Mouse (Mus musculus) kidney, postnatal 10 days (tissue): ENCODE results near the gene Mast4.

ENCODE experiments used
- DNase-seq: peaks from one replicate; pipeline ENCODE4 v3.0.0; 2021; ENCODE audit warnings: mixed read lengths

Gene Mast4

DNA sequence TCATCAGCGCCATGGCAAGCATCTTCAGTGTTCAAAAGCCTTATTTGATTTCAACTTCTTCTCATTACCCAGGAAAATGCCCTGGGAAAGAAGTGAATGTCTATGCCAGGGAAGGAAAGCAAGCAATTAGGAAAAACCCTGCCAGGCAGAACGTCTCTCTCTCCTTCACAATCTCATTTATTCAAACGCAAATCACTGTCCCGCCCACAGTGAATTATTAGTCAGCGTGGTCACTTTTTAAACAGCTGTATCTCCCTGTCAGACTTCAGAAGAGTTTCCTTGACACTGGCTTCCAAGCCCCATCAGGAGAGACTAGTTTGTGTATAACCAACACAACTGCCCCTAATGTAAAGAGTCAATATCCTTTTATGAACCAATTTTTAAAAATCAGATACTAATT is 296.8 kb downstream of the Mast4 start:
- DNase-seq = no peak

- DNase-seq = no peak
Measured at GRCm38 (mm10) chr13:103029377-103029776, 304.9 kb downstream of the Mast4 start.

- no peak for DNase-seq
Measured at GRCm38 (mm10) chr13:103027456-103028078, 306.7 kb downstream of the Mast4 start.

GRCm38 (mm10) chr13:103025461-103025860 is 308.8 kb downstream of the Mast4 start:
- no peak for DNase-seq

GRCm38 (mm10) chr13:103018481-103018880 is 315.8 kb downstream of the Mast4 start:
- no peak for DNase-seq

DNA sequence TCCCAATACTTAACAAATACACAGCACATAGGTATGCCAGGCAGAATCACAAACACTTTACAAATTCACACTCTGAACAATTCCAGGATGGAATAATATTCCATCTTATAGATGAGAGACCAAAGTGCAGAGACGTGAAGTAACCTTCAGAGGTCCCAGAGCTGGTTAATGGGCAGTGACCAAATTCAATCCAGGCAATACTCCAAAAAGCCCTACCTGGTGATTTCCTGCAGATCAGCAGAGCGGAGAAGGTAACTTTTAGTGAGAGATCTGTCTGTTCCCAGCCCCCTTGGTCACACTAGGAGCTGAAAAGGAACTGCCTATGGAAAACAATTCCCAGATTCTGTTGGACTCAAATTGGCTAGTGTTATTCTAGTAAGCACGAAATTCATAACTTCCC is 316.6 kb downstream of the Mast4 start:
- DNase-seq = no peak

DNA sequence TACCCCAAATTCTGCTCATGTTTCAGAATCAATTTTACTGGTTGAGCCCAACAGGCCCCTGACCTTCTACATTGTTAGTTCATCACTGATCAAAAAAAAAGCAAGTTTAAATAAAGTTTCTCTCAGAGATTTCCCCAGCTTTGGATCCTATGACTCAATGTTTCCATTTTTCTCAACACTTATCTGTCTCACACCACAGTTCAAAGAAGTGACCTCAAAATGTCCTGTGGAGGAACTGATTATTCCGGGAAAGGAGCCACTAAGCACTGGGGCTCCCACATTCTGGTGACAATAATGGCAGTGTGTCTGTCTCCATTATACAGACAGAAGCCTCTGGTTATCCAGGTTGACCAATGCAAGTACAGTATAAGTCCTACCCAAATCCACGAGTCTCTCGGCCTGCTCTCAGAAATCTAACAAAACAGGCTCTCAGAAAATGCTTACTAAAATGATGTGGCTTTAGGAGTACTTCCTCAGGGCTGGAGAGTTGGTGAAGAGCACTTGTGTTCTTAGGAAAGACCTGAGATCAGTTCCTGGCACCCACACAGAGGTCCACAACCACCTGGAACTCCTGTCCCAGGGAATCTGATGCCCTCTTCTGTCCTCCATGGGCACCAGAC is 319.1 kb downstream of the Mast4 start:
- DNase-seq = no peak

DNA sequence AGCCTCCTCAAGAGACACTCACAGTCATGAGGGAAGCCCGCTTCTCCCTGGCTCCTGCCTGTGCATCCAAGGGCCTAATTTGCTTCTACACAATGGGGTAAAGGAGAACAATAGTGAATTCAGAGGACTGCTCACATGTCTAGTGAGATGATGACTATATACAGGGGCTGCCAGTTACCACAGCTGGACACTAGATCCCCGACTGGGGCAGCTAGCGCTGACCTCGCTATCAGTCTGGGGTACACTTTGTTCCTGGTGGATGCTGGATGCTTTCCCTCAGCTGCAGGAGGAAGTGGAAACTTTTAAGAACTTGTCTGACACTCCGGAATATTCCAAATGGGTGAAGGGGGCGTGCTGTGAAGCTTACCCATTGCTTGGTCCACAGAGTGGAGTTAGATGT is 319.7 kb downstream of the Mast4 start:
- DNase-seq = no peak

GRCm38 (mm10) chr13:103014222-103014621 is 320.1 kb downstream of the Mast4 start:
- DNase-seq = no peak

DNA sequence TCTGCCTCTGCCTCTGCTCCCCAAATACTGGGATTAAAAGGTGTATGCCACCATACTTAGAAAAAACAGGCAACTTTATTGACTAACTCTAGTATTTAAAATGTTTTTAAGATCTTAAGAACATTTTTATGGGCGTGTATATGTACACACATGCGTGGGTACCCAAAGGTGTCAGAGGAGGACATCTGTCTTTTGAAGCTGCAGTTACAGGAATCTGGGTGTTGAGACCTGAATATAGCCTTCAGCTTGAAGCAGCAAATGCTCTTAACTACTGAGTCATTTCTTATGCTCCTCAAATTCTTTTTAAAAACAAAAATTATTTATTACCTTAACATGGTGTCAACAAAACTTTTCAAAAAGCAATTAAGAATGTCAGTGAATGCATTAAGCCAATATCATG is 329.1 kb downstream of the Mast4 start:
- no peak for DNase-seq

GRCm38 (mm10) chr13:103001831-103002230 is 332.5 kb downstream of the Mast4 start:
- peak; percentile 21 for DNase-seq

DNA sequence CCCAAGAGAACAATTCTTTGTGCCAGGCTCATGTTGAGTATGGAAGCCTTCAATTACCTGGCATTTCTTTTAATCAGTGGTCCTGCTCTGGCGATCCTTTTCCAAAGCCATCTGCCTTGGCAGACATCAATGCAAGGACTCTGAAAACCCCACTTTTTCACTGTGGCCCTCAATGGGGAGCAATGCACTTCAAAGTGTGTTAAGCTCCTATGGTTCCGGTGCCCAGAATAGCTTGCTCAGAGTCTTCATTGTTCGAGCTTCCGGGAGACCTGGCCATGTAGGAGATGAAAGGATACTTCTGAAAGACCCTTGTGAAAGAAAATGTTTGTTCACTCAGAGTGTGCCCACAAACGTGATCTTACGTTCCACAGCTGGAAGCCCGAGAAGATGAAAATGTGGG is 333.4 kb downstream of the Mast4 start:
- no peak for DNase-seq

GRCm38 (mm10) chr13:102994098-102994497 is 340.2 kb downstream of the Mast4 start:
- no peak for DNase-seq

DNA sequence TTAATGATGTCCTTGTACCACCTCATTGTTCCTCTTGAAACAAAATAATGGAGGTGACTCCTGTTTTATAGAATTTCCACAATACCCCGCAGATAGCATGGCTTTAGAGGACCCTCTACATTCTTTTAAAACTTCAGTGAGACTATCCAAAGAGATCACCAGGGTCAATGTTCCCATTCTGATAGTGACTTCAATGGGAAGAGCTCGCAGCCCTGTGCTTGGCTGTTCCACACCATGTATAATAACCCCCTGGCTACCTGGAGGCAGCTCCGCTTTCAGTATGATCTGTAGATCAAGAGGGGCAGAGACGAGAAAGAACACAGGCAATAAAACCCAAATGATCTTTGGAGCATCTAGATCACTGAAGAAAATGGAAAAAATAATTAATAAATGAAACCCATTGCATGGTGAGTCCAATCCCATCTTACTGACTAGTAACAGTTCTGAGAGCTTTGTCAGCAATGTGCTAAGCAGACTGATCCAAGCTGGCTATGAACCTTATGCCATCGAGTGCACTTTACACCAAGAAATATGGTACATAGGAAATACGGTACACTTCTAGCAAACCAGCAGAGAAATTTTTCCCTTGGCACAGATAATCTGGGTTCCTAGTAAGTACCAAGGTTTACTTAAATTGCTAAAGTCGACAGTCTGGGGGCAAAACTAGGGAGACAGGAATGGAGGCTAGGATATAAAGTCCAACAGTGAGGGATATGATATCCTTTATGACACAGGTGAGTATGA is 341.4 kb downstream of the Mast4 start:
- DNase-seq = no peak

DNA sequence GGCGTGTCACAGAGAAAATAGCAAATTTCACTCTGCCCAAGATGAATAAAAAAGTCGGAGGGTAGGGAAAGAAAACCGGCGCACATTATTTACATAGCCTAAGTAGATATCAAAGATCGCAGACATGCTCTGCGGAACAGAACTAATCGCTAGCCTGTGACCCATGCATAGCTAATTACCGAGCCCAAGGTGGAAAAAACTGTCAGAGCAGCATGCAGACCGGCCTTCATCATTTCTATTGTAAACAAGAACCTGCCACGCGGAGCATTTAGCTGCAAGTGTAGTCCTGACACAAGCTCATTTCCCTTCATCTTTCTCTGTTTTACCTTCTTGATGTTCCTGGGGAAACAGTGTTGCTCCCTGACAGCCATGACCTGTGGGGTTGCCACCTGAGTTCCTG is 342.4 kb downstream of the Mast4 start:
- no peak for DNase-seq

DNA sequence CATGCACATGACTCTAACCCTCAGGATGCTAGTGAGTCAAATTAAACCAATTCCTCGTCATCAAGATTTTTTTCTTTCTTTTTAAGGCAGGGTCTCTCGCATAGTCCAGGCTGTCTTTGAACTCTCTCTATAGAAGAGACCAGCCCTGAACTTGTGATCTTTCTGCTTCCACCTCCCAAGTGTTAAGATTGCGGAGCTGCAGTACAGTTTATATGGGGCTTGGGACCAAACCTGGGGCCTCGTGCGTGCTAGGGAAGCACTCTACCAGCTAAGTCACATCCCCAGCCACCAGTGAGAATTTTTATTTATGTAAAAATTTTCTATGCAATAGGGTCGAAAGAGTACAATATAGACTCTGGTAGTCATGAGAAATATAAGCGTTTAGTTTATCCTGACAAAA is 343.1 kb downstream of the Mast4 start:
- no peak for DNase-seq

DNA sequence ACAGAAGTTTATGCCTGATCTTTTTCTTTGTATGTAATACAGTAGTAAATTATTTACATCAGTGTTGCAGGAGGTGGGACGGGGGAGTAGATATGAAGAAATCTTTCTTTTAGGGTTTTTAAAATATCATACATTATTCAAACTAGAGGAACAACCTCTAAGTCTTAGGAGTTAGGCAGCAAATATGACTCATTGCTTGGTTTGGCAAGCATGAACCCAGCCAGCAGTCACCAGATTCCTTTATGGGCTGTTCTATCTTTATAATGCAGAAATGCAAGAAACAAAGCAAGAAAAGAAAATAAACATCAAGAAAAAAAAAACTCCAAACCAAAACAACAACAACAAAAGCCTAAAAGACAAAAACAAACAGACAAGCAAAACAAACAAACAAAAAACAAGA is 344.2 kb downstream of the Mast4 start:
- no peak for DNase-seq

DNA sequence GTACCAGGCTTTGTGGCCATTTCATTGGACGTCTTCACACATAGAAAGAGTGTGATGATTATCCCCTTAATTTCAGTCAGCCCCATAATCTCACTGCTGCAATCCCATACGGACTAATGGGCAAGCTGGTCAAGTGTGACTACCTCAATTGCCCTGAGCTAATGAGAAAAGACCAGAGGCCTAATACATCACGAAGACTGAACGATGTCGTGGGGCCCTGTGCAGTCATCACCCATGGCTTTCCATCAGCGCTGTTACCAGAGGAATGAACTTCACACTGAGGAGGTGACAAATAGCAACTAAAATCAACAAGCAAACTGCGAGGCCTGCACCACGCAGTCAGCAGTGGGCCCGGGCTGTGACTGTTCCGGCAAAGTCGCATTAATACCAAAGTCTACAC is 344.7 kb downstream of the Mast4 start:
- DNase-seq = no peak

DNA sequence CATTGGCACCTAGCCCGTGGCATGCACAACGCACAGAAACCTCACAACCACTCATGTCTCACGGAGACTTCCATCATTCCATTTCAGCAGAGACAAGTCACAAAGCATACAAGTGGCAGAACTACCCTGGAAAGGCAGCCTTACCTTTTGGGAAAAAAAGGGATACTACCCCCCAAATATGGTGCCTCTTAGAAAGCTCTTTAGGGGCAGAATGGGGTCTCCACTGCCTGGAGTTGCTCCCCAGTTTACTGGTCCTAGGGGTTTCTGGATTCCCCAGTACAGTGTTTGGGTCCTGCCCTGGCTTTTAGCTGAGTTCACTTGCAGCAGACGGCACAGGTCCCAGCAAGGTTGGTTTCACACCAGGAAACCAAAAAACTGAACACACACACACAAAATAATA is 345.3 kb downstream of the Mast4 start:
- DNase-seq = no peak

DNA sequence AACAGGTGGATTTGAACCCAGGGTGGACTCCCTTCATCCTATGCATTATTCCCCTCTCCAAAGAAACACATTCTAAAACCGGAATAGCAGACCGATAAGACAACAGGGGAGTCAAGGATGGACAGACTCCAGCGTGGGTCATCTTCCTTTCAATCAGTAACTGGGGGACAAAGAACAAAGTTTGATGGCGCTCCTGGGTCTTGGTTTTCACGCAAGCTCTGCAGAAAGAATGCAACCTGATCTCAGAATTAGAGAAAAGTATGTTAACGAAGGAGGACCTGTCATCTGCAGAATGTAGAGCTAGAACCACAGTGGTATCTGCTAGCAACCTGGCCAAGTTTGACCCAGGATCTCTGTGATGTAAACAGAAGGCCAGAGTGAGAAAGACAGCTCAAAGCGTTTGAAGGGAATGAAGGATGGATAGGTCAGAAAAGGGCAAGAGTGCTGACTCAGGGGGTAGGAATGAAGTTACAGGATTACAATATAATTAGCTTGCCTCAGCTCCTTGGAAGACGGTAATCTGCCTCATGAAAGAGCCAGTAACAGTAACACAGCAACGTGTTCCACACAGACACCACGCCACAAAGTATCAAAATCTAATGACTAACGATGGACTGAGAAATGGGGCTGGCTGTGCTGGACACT is 345.9 kb downstream of the Mast4 start:
- no peak for DNase-seq

GRCm38 (mm10) chr13:102984550-102984949 is 349.7 kb downstream of the Mast4 start:
- DNase-seq = no peak

GRCm38 (mm10) chr13:102973853-102974252 is 360.4 kb downstream of the Mast4 start:
- no peak for DNase-seq

GRCm38 (mm10) chr13:102963471-102963870 is 370.8 kb downstream of the Mast4 start:
- no peak for DNase-seq
